7 mouse cellular contexts compared by ENCODE assay signal in genomic region chr13:98316480-98317245, GRCm38 (mm10). TPM values are rescaled to one million over a fixed set of nuclear protein-coding genes. Genes with fewer than 3 reads are reported as not detected.
A peak's percentile ranks its signal among the peaks of the same experiment; 100 is the strongest.
DNase-seq lines count a peak whose midpoint lies in the region; ATAC-seq lines count a peak whose summit lies in the region.

Gene Btf3, minus strand, starts transcription at chr13:98317006.

- peak within 1 kb of the TSS; percentile 88 for H3K27ac ChIP-seq in intestine, embryonic 15.5 days
- H3K27ac ChIP-seq in midbrain, embryonic 10.5 days (replicated peaks): peak within 1 kb of the TSS; percentile 98

- peak within 1 kb of the TSS; percentile 97 for H3K9ac ChIP-seq in intestine, embryonic 15.5 days

- intact Hi-C loops in gastrocnemius, postnatal 36 days (cut with DNase I): loop anchor here (5.0 kb wide), 1 partner anchor 54 kb away; the partner anchor contains the start of genes Ankra2 and Utp15
- intact Hi-C loops in left cerebral cortex, postnatal 25 days (cut with DNase I): loop anchor here (5.0 to 10.0 kb wide), 2 partner anchors 54 to 408 kb away; partner anchors contain the start of genes Ankra2 and Utp15

- H3K9me3 ChIP-seq in intestine, embryonic 15.5 days: no peaks in the 10 kb centered on the region
- H3K9me3 ChIP-seq in midbrain, embryonic 10.5 days (replicated peaks): no peaks in the 10 kb centered on the region

- ATAC-seq in intestine, embryonic 15.5 days: peak; percentile 95

- peak within 1 kb of the TSS; percentile 98 for H3K4me3 ChIP-seq in intestine, embryonic 15.5 days (replicated peaks)
- H3K4me3 ChIP-seq in midbrain, embryonic 10.5 days: peak within 1 kb of the TSS; percentile 100

- under 1% methylated on average over 72 of the region's 90 CpGs for WGBS in intestine, embryonic 15.5 days
- WGBS in midbrain, embryonic 10.5 days: under 1% methylated on average over 90 of the region's 90 CpGs

- no peaks in the 10 kb centered on the region for H3K27me3 ChIP-seq in intestine, embryonic 15.5 days (replicated peaks)
- H3K27me3 ChIP-seq in midbrain, embryonic 10.5 days (ENCODE audit: low read depth, poor library complexity, severe bottlenecking): no peaks in the 10 kb centered on the region

- DNase-seq in adrenal gland, adult 2 months: peak; percentile 95
- peak; percentile 91 for DNase-seq in embryo, embryonic 11.5 days (ENCODE audit: low read depth, low spot score)
- DNase-seq in gastrocnemius, postnatal 36 days: peak; percentile 90 to 92
- DNase-seq in left cerebral cortex, postnatal 25 days (ENCODE audit: low spot score in 2 of 2): peak; percentile 94 to 95
- DNase-seq in midbrain, embryonic 10.5 days (ENCODE audit: low spot score): peak; percentile 97
- peak; percentile 93 for DNase-seq in right cerebral cortex, postnatal 4 days

- peaks cover 9% of the 10 kb centered on the region for H3K4me1 ChIP-seq in intestine, embryonic 15.5 days (replicated peaks)
- H3K4me1 ChIP-seq in midbrain, embryonic 10.5 days: peaks cover 27% of the 10 kb centered on the region

- H3K36me3 ChIP-seq in intestine, embryonic 15.5 days: 0 out of 2 replicates have a peak, but pooled peaks cover 12% of the 10 kb centered on the region
- H3K36me3 ChIP-seq in midbrain, embryonic 10.5 days: peaks cover 36% of the 10 kb centered on the region

- H3K4me2 ChIP-seq in intestine, embryonic 15.5 days (replicated peaks): peak within 1 kb of the TSS; percentile 69

RNA-seq across cellular contexts. Expression of gene Btf3, which starts in this region (rescaled TPM):
- 100 to 1,000 TPM; 331 to 381 TPM for total RNA-seq in adrenal gland, adult 2 months (2021)
- polyA plus RNA-seq in adrenal gland, adult 2 months (2012; rRNA removed): 20.2 and 21.6 TPM in 2 replicates
- 100 to 1,000 TPM; 186 to 222 TPM for total RNA-seq in gastrocnemius, postnatal 36 days (2021)
- 620 and 754 TPM in 2 replicates for polyA plus RNA-seq in intestine, embryonic 15.5 days (2015; fragmentation: Nextera tagmentation; extraction: Ambion mirVana)
- 100 to 1,000 TPM; 173 TPM for total RNA-seq in left cerebral cortex, postnatal 25 days (2021)
- 640 and 750 TPM in 2 replicates for polyA plus RNA-seq in midbrain, embryonic 10.5 days (2016; fragmentation: Nextera tagmentation; extraction: Ambion mirVana)

Comparison
In these comparisons a context has a peak if more than half of its experiments do, and no peak if none do; other contexts are left out.
1. Peak in every context shown above with its lines: DNase-seq, ATAC-seq, H3K4me3 ChIP-seq and H3K27ac ChIP-seq.
2. RNA of gene Btf3 (polyA plus RNA-seq): 620 to 754 TPM in intestine, embryonic 15.5 days and 640 to 750 TPM in midbrain, embryonic 10.5 days; 20.2 to 21.6 TPM in adrenal gland, adult 2 months; every median in the first group is over 10 times any median in the second.